Comparison of ENCODE assay signal across 9 mouse cellular contexts in the genomic region with DNA sequence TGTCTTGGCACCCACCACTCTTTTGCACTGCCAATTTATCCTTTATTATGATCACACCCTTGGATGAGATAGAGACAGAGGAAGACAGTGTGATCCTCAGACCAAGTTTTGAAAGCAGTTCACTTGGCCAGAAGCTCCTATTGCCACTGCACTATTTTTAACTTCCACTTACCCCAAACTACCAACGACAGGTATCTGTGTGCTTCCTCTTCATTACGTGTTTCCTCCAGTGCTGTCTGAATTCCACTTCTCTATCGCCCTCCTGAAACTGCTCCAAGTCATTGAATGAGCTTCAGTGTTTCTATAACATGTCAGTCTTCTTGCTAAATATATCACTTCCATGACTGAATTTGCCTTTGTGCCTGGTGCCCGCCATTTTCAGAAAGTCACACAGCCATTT. TPM values are rescaled to one million over a fixed set of nuclear protein-coding genes. Genes with fewer than 3 reads are reported as not detected.
DNase-seq lines count a peak whose midpoint lies in the region; ATAC-seq lines count a peak whose summit lies in the region.
"Had no signal": no experiment of that assay in that cellular context is flagged by ENCODE, and none has a peak within 500 bp of the region (broad histone marks: within the 10 kb centered on the region; RNA-seq: fewer than 3 reads in every experiment).

Ogfrl1 (minus strand) TSS at position 150 of the 400 bp plus-strand sequence.

- H3K27ac ChIP-seq in forebrain, embryonic 14.5 days (ENCODE audit: low read depth, low read length) = no peak within 1 kb of the TSS
- H3K27ac ChIP-seq in forebrain, embryonic 13.5 days = no peak within 1 kb of the TSS
- H3K27ac ChIP-seq in neural tube, embryonic 11.5 days (ENCODE audit: low read depth, low read length) = no peak within 1 kb of the TSS

- 92% methylated on average over 4 of the region's 4 CpGs for WGBS in forebrain, embryonic 14.5 days
- 86% methylated on average over 4 of the region's 4 CpGs for WGBS in forebrain, embryonic 13.5 days
- WGBS in neural tube, embryonic 11.5 days = 83% methylated on average over 4 of the region's 4 CpGs

- no peaks in the 10 kb centered on the region for H3K36me3 ChIP-seq in forebrain, embryonic 14.5 days (ENCODE audit: control insufficient read depth, insufficient read depth, low read length)
- no peaks in the 10 kb centered on the region for H3K36me3 ChIP-seq in forebrain, embryonic 13.5 days (ENCODE audit: poor library complexity, severe bottlenecking)
- H3K36me3 ChIP-seq in neural tube, embryonic 11.5 days (ENCODE audit: control insufficient read depth, insufficient read depth, low read length) = no peaks in the 10 kb centered on the region

- H3K4me2 ChIP-seq in forebrain, embryonic 14.5 days (ENCODE audit: low read length) = no peak within 1 kb of the TSS
- no peak within 1 kb of the TSS for H3K4me2 ChIP-seq in forebrain, embryonic 13.5 days
- no peak within 1 kb of the TSS for H3K4me2 ChIP-seq in neural tube, embryonic 11.5 days (ENCODE audit: low read depth)

- H3K27me3 ChIP-seq in forebrain, embryonic 14.5 days (replicated peaks; ENCODE audit: control insufficient read depth, insufficient read depth, low read length) = no peaks in the 10 kb centered on the region
- no peaks in the 10 kb centered on the region for H3K27me3 ChIP-seq in forebrain, embryonic 13.5 days
- no peaks in the 10 kb centered on the region for H3K27me3 ChIP-seq in neural tube, embryonic 11.5 days (ENCODE audit: control insufficient read depth, insufficient read depth, low read length)

- no peaks in the 10 kb centered on the region for H3K9me3 ChIP-seq in forebrain, embryonic 14.5 days (replicated peaks; ENCODE audit: control insufficient read depth, low read length)
- no peaks in the 10 kb centered on the region for H3K9me3 ChIP-seq in forebrain, embryonic 13.5 days (replicated peaks)
- no peaks in the 10 kb centered on the region for H3K9me3 ChIP-seq in neural tube, embryonic 11.5 days (ENCODE audit: control insufficient read depth, low read length)

- H3K4me1 ChIP-seq in forebrain, embryonic 14.5 days (ENCODE audit: control insufficient read depth, insufficient read depth, low read length) = no peaks in the 10 kb centered on the region
- H3K4me1 ChIP-seq in forebrain, embryonic 13.5 days = no peaks in the 10 kb centered on the region
- H3K4me1 ChIP-seq in neural tube, embryonic 11.5 days (ENCODE audit: control insufficient read depth, insufficient read depth, low read length) = no peaks in the 10 kb centered on the region

- H3K9ac ChIP-seq in forebrain, embryonic 14.5 days (ENCODE audit: low read length) = no peak within 1 kb of the TSS
- no peak within 1 kb of the TSS for H3K9ac ChIP-seq in forebrain, embryonic 13.5 days
- H3K9ac ChIP-seq in neural tube, embryonic 11.5 days (ENCODE audit: low read length) = no peak within 1 kb of the TSS

- ATAC-seq in forebrain, embryonic 14.5 days = no peak
- no peak for ATAC-seq in forebrain, embryonic 13.5 days
- ATAC-seq in neural tube, embryonic 11.5 days (ENCODE audit: insufficient read depth, low FRiP score, low TSS enrichment) = no peak

- no peak for DNase-seq in forebrain, embryonic 14.5 days (ENCODE audit: low spot score)
- no peak for DNase-seq in neural tube, embryonic 11.5 days (ENCODE audit: low spot score)
- no peak for DNase-seq in neural tube, embryonic 10.5 days (ENCODE audit: extremely low spot score, low spot score)
- DNase-seq in left cerebral cortex, postnatal 4 days = no peak
- DNase-seq in urinary bladder, postnatal 25 days (ENCODE audit: low spot score) = no peak
- DNase-seq in adipocyte (ENCODE audit: low spot score) = no peak
- no peak for DNase-seq in thymus, postnatal 14 days
- DNase-seq: B cell, adult 2 months had no signal

- H3K4me3 ChIP-seq in forebrain, embryonic 14.5 days (ENCODE audit: low read depth, low read length) = no peak within 1 kb of the TSS
- H3K4me3 ChIP-seq in forebrain, embryonic 13.5 days = no peak within 1 kb of the TSS
- H3K4me3 ChIP-seq in neural tube, embryonic 11.5 days (ENCODE audit: low read depth, low read length) = no peak within 1 kb of the TSS

- intact Hi-C loops in left cerebral cortex, postnatal 4 days (cut with DNase I) = no loop called here

RNA-seq across cellular contexts. Expression of gene Ogfrl1, which starts in this region (rescaled TPM):
- 11.7 and 15.0 TPM in 2 replicates for polyA plus RNA-seq in forebrain, embryonic 14.5 days (2014; fragmentation: Nextera tagmentation; extraction: Ambion mirVana)
- 7.4 and 7.7 TPM in 2 replicates for polyA plus RNA-seq in forebrain, embryonic 13.5 days (2015; fragmentation: Nextera tagmentation; extraction: Ambion mirVana)
- polyA plus RNA-seq in neural tube, embryonic 11.5 days (2014; fragmentation: Nextera tagmentation; extraction: Ambion mirVana) = 13.0 and 13.8 TPM in 2 replicates
- 10 to 100 TPM; 23.0 to 25.8 TPM for total RNA-seq in left cerebral cortex, postnatal 4 days (2021)
